Mouse (Mus musculus) stomach, postnatal 0 days (tissue): ENCODE data around the gene Cdk14.

Experiments used
- CTCF ChIP-seq: IDR thresholded peaks from 2 replicates; pipeline ENCODE4 v1.5.1; 2016; ENCODE audit warnings: antibody characterized with exemption, low read depth, mild to moderate bottlenecking, moderate library complexity
- EP300 ChIP-seq: optimal IDR thresholded peaks from 2 replicates; pipeline ENCODE3; 2016; ENCODE audit warnings: antibody characterized with exemption

DNA sequence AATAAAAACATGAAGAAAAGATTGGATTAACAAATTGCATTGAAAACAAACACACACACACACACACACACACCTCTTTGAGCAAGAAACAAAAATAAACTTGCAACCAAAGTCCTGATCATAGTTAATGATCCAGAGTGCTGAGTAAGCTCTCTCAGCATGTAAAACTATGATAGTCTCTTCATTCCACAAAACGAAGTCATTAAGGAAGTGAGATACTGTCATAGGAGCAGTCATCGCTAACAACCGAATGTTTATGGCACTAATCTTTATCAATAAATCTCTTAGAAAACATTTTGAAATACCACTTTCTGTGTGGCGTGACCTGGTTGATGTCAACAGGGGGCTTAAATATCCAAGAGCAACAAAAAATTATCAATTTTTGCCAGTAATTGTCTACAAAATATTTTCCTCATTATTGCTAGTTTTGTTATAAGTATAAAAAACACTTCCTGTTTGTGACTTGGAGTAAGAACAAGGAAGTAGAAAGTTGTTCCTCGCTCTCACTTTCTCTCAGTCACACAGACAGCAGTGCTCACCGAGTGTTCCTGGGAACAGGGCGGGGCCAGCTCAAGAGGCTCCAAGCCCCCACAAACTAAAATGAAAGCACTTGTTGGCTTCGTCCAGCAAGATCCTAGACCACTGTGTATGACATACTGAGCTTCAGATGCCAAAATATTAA lies 100.1 kb downstream of the Cdk14 start:
- TF ChIP-seq CTCF, result no peak
- no peak for TF ChIP-seq EP300
